Mouse (Mus musculus): ENCODE results near the gene Tbata. TPM values are rescaled to one million over a fixed set of nuclear protein-coding genes. Genes with fewer than 3 reads are reported as not detected.

The Tbata gene
- total and polyA plus RNA-seq, 3 experiments: not detected

DNA sequence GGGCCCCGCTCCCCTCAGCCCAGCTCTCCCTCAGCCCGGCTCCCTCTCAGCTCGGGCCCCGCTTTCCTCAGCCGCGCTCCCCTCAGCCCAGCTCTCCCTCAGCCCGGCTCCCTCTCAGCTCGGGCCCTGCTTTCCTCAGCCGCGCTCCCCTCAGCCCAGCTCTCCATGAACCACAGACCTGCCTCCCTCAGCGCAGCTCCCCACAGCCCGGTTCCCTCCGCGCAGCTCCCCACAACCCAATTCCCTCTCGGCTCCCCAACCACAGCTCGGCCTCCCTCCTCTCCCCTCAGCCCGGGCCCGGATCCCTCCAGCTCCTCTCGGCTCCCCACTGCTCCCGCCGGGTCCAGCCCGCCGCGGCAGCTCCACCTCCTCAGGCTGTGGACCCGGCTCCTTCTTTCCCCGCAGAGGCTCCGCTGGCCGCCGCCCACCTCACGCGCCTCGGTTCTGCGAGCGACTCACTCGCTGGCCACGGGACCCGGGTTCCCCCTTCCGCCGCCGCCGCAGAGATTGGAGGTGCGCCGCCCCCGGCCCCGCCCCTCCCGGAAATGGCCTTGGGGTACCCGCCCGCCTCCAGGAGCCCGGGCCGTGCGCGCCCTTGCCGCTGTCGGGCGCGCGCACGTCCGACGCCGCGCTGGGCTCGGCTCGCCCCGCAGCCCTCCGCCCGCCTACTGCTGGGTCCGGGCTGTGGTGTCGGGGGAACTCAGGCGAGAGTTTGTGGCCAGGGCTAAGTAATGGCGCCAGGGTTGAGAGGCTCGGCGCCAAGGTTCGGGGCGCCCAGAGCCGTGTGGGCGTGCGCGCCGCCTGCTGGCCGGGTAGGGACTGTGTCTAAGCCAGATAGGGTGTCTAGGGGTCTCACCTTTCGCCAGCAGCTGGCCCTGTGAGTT lies 24.4 kb upstream of the Tbata start, which contains the start of gene Sgpl1:
Sgpl1 (minus strand) TSS at position 547 of the 884 bp plus-strand sequence.
- Histone ChIP-seq H3K9me3 (replicated peaks; ENCODE audit: insufficient read depth, low read length) (no peaks in the 10 kb centered on the region), H3K79me2 (ENCODE audit: control insufficient read depth, insufficient read depth, low read length, poor library complexity) (peaks cover 4% of the 10 kb centered on the region), H3K36me3 (ENCODE audit: control insufficient read depth in 1 of 2, insufficient read depth in 2 of 2, low read length in 2 of 2) (peaks cover 0 to 17% of the 10 kb centered on the region in 2 experiments; a peak in 2 of 4 replicates), H3K4me3 (ENCODE audit: control insufficient read depth in 1 of 2, insufficient read depth in 1 of 2, low read depth in 2 of 2, low read length in 2 of 2) (peak within 1 kb of the TSS; percentile 75 to 81), H3K4me1 (ENCODE audit: control insufficient read depth in 1 of 2, insufficient read depth in 2 of 2, low read length in 2 of 2) (peaks cover 2 to 21% of the 10 kb centered on the region in 2 experiments), H3K27ac (ENCODE audit: control insufficient read depth, low read depth, low read length) (peak within 1 kb of the TSS; percentile 71), H3K9ac (ENCODE audit: control insufficient read depth, low read depth, low read length, poor library complexity, severe bottlenecking) (peak within 1 kb of the TSS; percentile 87), H3K27me3 (ENCODE audit: control insufficient read depth in 1 of 2, insufficient read depth in 2 of 2, low read length in 2 of 2) (no peaks in the 10 kb centered on the region)
- DNase-seq (ENCODE audit: low read depth, low spot score): peak; percentile 91
- peak; percentile 55; the same call in 1 of the 2 replicates for TF ChIP-seq TCF12 (IDR thresholded peaks at IDR 0.05; ENCODE audit: low read depth, low read length)
- no peak for TF ChIP-seq SIN3A (IDR thresholded peaks at IDR 0.05; ENCODE audit: low read length)
- TF ChIP-seq E2F4 (IDR thresholded peaks at IDR 0.05; ENCODE audit: borderline replicate concordance, low read depth, low read length): no peak
- no peak for TF ChIP-seq MEF2A (IDR thresholded peaks at IDR 0.05; ENCODE audit: extremely low read depth, insufficient replicate concordance, low read depth, low read length, poor library complexity, severe bottlenecking)
- peak; percentile 62 to 81 (median 66) for TF ChIP-seq CTCF (IDR thresholded peaks at IDR 0.05 in 2 of 3, conservative IDR thresholded peaks at IDR 0.05 in 1 of 3; ENCODE audit: control insufficient read depth in 1 of 3, insufficient read depth in 1 of 3, low read depth in 2 of 3, low read length in 3 of 3, poor library complexity in 1 of 3, severe bottlenecking in 1 of 3)
- TF ChIP-seq POLR2A (IDR thresholded peaks at IDR 0.05; ENCODE audit: control insufficient read depth in 1 of 2, insufficient read depth in 1 of 2, low read depth in 1 of 2, low read length in 2 of 2, poor library complexity in 1 of 2): peak; percentile 79 to 93
- TF ChIP-seq GABPA (IDR thresholded peaks at IDR 0.05; ENCODE audit: low read depth, low read length): no peak
- TF ChIP-seq RCOR1 (IDR thresholded peaks at IDR 0.05; ENCODE audit: low read depth, low read length): peak; percentile 63; the same call in 1 of the 2 replicates
- TF ChIP-seq USF2 (IDR thresholded peaks at IDR 0.05; ENCODE audit: borderline replicate concordance in 1 of 2, insufficient read depth in 1 of 2, low read depth in 1 of 2, low read length in 2 of 2): no peak
- TF ChIP-seq USF1 (IDR thresholded peaks at IDR 0.05; ENCODE audit: low read depth, low read length): peak; percentile 70
- no peak for TF ChIP-seq CHD1 (IDR thresholded peaks at IDR 0.05; ENCODE audit: low read depth, low read length)
- TF ChIP-seq TBP (IDR thresholded peaks at IDR 0.05; ENCODE audit: low read depth, low read length): no peak
- no peak for TF ChIP-seq SMC3 (IDR thresholded peaks at IDR 0.05; ENCODE audit: low read depth, low read length)
- no peak; the same call in 1 of the 2 replicates for TF ChIP-seq MAX (IDR thresholded peaks at IDR 0.05; ENCODE audit: low read length)
- peak; percentile 64; the same call in 1 of the 2 replicates for TF ChIP-seq BHLHE40 (IDR thresholded peaks at IDR 0.05; ENCODE audit: borderline replicate concordance, low read depth, low read length)
- no peak for TF ChIP-seq JUND (IDR thresholded peaks at IDR 0.05; ENCODE audit: low read depth, low read length)
- TF ChIP-seq ETS1 (IDR thresholded peaks at IDR 0.05; ENCODE audit: low read depth, low read length): 0 out of 2 replicates have a peak, but pooled peaks have one; percentile 37
- peak; percentile 64; the same call in 1 of the 2 replicates for TF ChIP-seq ZMIZ1 (IDR thresholded peaks at IDR 0.05; ENCODE audit: low read depth, low read length)
- no peak; the same call in 1 of the 2 replicates for TF ChIP-seq MAZ (IDR thresholded peaks at IDR 0.05; ENCODE audit: low read depth, low read length)
- peak; percentile 69; the same call in 1 of the 2 replicates for TF ChIP-seq UBTF (IDR thresholded peaks at IDR 0.05; ENCODE audit: borderline replicate concordance, insufficient read depth, low read depth, low read length)
- peak; percentile 85 for TF ChIP-seq ELF1 (IDR thresholded peaks at IDR 0.05; ENCODE audit: low read depth, low read length)
- TF ChIP-seq TAL1 (IDR thresholded peaks at IDR 0.05; ENCODE audit: low read length): no peak
- TF ChIP-seq MAFK (IDR thresholded peaks at IDR 0.05; ENCODE audit: borderline replicate concordance, low read depth, low read length): no peak
- no peak for TF ChIP-seq POLR2AphosphoS2 (IDR thresholded peaks at IDR 0.05; ENCODE audit: low read length)
- no peak for TF ChIP-seq POLR2AphosphoS5 (IDR thresholded peaks at IDR 0.05; ENCODE audit: borderline replicate concordance, low read depth, low read length)
- TF ChIP-seq HCFC1 (IDR thresholded peaks at IDR 0.05; ENCODE audit: low read depth, low read length): peak; percentile 65
- peak; percentile 54 for TF ChIP-seq NELFE (IDR thresholded peaks at IDR 0.05; ENCODE audit: low read depth, low read length)
- TF ChIP-seq EP300 (IDR thresholded peaks at IDR 0.05; ENCODE audit: low read depth in 1 of 2, low read length in 2 of 2): no peak
- no peak for TF ChIP-seq ZC3H11A (IDR thresholded peaks at IDR 0.05; ENCODE audit: low read depth, low read length)
- TF ChIP-seq MYB (IDR thresholded peaks at IDR 0.05; ENCODE audit: low read depth, low read length): no peak
- TF ChIP-seq MYC (IDR thresholded peaks at IDR 0.05; ENCODE audit: low read depth, low read length): no peak
- TF ChIP-seq MXI1 (IDR thresholded peaks at IDR 0.05; ENCODE audit: low read depth, low read length): peak; percentile 60; the same call in 1 of the 2 replicates
- TF ChIP-seq CHD2 (IDR thresholded peaks at IDR 0.05; ENCODE audit: low read length): no peak
- no peak for TF ChIP-seq ZKSCAN1 (IDR thresholded peaks at IDR 0.05; ENCODE audit: low read depth, low read length)
- no peak for TF ChIP-seq RAD21 (IDR thresholded peaks at IDR 0.05; ENCODE audit: low read depth, low read length)
